Mouse (Mus musculus) lung, postnatal 0 days (tissue): ENCODE measurements around the gene Aqp3.

ENCODE experiments used
- CTCF ChIP-seq: IDR thresholded peaks from 2 replicates; pipeline ENCODE4 v1.5.1; 2016; ENCODE audit warnings: antibody characterized with exemption, mild to moderate bottlenecking
- EP300 ChIP-seq: IDR thresholded peaks from 2 replicates; pipeline ENCODE4 v1.6.1; 2016; ENCODE audit warnings: antibody characterized with exemption, mild to moderate bottlenecking, control low read depth

DNA sequence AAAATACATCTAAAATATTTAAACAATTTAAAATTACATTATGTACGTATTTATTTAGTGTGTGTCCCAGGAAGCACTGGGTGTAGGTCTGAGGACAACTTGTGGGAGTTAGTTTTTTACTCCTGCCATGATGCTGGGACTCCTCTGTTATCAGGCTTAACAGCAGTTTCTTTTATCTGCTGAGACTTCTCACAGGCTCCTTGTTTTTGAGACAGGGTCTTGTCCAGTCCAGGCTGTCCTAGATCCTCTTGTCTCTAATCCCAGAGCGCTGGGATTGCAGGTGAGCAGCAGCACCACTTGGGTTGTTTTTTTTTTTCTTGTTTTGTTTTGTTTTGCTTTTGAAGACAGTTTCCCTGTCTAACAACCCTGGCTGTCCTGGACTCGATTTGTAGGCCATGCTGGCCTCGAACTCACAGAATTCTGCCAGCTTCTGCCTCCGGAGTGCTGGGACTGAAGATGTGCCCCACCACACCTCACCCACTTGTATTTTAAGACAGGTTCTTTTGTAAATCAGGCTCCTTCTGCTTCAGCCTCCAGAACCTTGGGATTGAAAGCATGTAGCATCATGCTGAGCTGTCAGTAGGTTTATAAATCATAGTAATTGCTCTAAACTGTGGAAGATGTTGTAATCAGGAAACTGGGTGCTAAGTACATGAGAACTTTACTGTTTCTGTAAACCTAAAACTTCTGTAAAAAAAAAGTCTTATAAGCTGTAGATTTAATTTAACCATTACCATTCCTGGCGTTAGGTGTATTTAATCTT lies 35.7 kb upstream of the Aqp3 start:
- TF ChIP-seq CTCF (no peak), EP300 (no peak)
